Mouse (Mus musculus): ENCODE measurements at regions not wholly inside any gene's neighbourhood (a gene's known extent, or its start where the extent isn't known, plus 50 kb on each side); places are given as distances from the start of the nearest gene placed in this dataset.

DNA sequence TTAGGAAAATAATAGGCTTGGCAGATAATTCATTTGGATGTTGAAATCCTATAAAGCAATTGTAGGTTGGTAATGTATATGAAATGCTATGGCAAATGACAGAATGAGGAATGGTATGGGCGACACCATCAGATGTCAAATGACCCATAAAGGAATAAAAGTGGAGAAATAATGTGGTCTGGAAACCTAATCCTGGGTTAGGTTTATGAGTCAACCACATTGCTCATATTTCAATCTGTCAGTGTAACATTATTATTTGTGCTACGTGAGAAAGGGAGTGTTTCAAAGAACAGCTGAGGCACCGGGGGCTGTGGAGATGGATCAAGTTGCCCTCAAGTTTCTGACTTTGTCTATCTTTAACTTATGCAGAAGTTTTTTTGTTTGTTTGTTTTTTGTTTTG, 130.6 kb upstream of the Mgat4c start:
- Histone ChIP-seq H3K79me2 (ENCODE audit: control insufficient read depth, insufficient read depth, low read length) (no peaks in the 10 kb centered on the region), H3K27me3 (ENCODE audit: control insufficient read depth, insufficient read depth, low read length) (no peaks in the 10 kb centered on the region), H3K9ac (ENCODE audit: low read depth, low read length) (no peak overlapping the region), H3K4me3 (ENCODE audit: insufficient read depth, low read depth, low read length) (no peak overlapping the region), H3K4me1 (ENCODE audit: control insufficient read depth, insufficient read depth, low read length) (no peaks in the 10 kb centered on the region), H3K27ac (replicated peaks; ENCODE audit: insufficient read depth, low read depth, low read length) (no peak overlapping the region), H3K36me3 (ENCODE audit: control insufficient read depth, insufficient read depth, low read length) (no peaks in the 10 kb centered on the region)
- no peak for DNase-seq (ENCODE audit: extremely low read depth, low read depth, low spot score)
- WGBS: 90% methylated on average over 3 of the region's 3 CpGs
- TF ChIP-seq CTCF (IDR thresholded peaks at IDR 0.05; ENCODE audit: low read depth, low read length) (no peak), POLR2A (IDR thresholded peaks at IDR 0.05; ENCODE audit: extremely low read depth, insufficient read depth, low read length) (no peak)
